Comparison of ENCODE assay signal across 9 mouse cellular contexts in genomic region chr15:98808651-98809134, GRCm38 (mm10). TPM values are rescaled to one million over a fixed set of nuclear protein-coding genes. Genes with fewer than 3 reads are reported as not detected.
DNase-seq lines count a peak whose midpoint lies in the region; ATAC-seq and TF ChIP-seq lines count a peak whose summit lies in the region.
"Had no signal": no experiment of that assay in that cellular context is flagged by ENCODE, and none has a peak within 500 bp of the region (broad histone marks: within the 10 kb centered on the region; RNA-seq: fewer than 3 reads in every experiment).

No protein-coding gene starts in this region.

- intact Hi-C loops in left cerebral cortex, postnatal 14 days (cut with DNase I): loop anchor here (5.0 kb wide), 1 partner anchor 119 kb away; no protein-coding TSS in a partner anchor

- H3K27me3 ChIP-seq in lung, postnatal 0 days (replicated peaks; ENCODE audit: insufficient read depth, low read length): peaks cover 60% of the 10 kb centered on the region

- no peak overlapping the region for H3K27ac ChIP-seq in lung, postnatal 0 days (ENCODE audit: low read length)

- WGBS in lung, postnatal 0 days: 13% methylated on average over 6 of the region's 6 CpGs

- peak overlapping the region; percentile 60 for H3K4me2 ChIP-seq in lung, postnatal 0 days (replicated peaks; ENCODE audit: low read depth, low read length)

- no peak for ATAC-seq in lung, postnatal 0 days

- H3K9me3 ChIP-seq in lung, postnatal 0 days (ENCODE audit: low read length): no peaks in the 10 kb centered on the region

- no peak for DNase-seq in lung, postnatal 0 days (ENCODE audit: low spot score)
- DNase-seq in lung, postnatal 10 days: no peak
- peak; percentile 76 to 84 for DNase-seq in frontal cortex, postnatal 14 days (ENCODE audit: low spot score in 2 of 2)
- DNase-seq in left cerebral cortex, postnatal 14 days (ENCODE audit: low spot score in 2 of 2): peak; percentile 87 to 95
- peak; percentile 96 for DNase-seq in telencephalon, adult 2 months (ENCODE audit: low read depth, low spot score)
- no peak for DNase-seq in adipocyte (ENCODE audit: low spot score)
- DNase-seq in spleen, postnatal 14 days (ENCODE audit: low spot score in 2 of 2): no peak

- no peak for TF ChIP-seq CTCF in lung, postnatal 0 days (IDR thresholded peaks at IDR 0.05)

- peak overlapping the region; percentile 35; the same call in 1 of the 2 replicates for H3K4me3 ChIP-seq in lung, postnatal 0 days (ENCODE audit: low read depth, low read length)

- no peak for TF ChIP-seq EP300 in lung, postnatal 0 days (IDR thresholded peaks at IDR 0.05)

- H3K4me1 ChIP-seq in lung, postnatal 0 days (ENCODE audit: insufficient read depth, low read depth, low read length): peaks cover 21% of the 10 kb centered on the region; the same call in 1 of the 2 replicates

- peaks cover 14% of the 10 kb centered on the region for H3K36me3 ChIP-seq in lung, postnatal 0 days (ENCODE audit: insufficient read depth, low read length)

- H3K9ac ChIP-seq in lung, postnatal 0 days (replicated peaks; ENCODE audit: low read depth): no peak overlapping the region

RNA-seq across cellular contexts. Expression of gene Ddn, which starts 0.6 kb away (rescaled TPM):
- polyA plus RNA-seq in lung, postnatal 0 days (2015; fragmentation: Nextera tagmentation; extraction: Ambion mirVana): 0.04 TPM in 2 replicates
- total RNA-seq in left cerebral cortex, postnatal 14 days (2021): 100 to 1,000 TPM; 421 to 445 TPM
- polyA plus RNA-seq: intestine, embryonic 14.5 days; small intestine, adult 2 months had no signal

RNA-seq across cellular contexts. Expression of gene Wnt1, which starts 19.0 kb away (rescaled TPM):
- not detected in 2 replicates for polyA plus RNA-seq in lung, postnatal 0 days (2015; fragmentation: Nextera tagmentation; extraction: Ambion mirVana)
- total RNA-seq in left cerebral cortex, postnatal 14 days (2021): not detected
- polyA plus RNA-seq: intestine, embryonic 14.5 days; small intestine, adult 2 months had no signal

RNA-seq across cellular contexts. Expression of gene Prkag1, which starts 22.6 kb away (rescaled TPM):
- polyA plus RNA-seq in lung, postnatal 0 days (2015; fragmentation: Nextera tagmentation; extraction: Ambion mirVana): 72.2 and 76.7 TPM in 2 replicates
- 10 to 100 TPM; 41.5 to 45.4 TPM for total RNA-seq in left cerebral cortex, postnatal 14 days (2021)

RNA-seq across cellular contexts. Expression of gene Wnt10b, which starts 30.7 kb away (rescaled TPM):
- 0.13 and 0.14 TPM in 2 replicates for polyA plus RNA-seq in lung, postnatal 0 days (2015; fragmentation: Nextera tagmentation; extraction: Ambion mirVana)
- total RNA-seq in left cerebral cortex, postnatal 14 days (2021): under 1 TPM; 0.55 to 0.75 TPM

RNA-seq across cellular contexts. Expression of gene Arf3, which starts 45.7 kb away (rescaled TPM):
- polyA plus RNA-seq in lung, postnatal 0 days (2015; fragmentation: Nextera tagmentation; extraction: Ambion mirVana): 47.1 and 56.0 TPM in 2 replicates
- total RNA-seq in left cerebral cortex, postnatal 14 days (2021): 100 to 1,000 TPM; 729 to 796 TPM

Comparison
In these comparisons a context has a peak if more than half of its experiments do, and no peak if none do; other contexts are left out.
1. DNase-seq: peak in frontal cortex, postnatal 14 days (2 of 2), left cerebral cortex, postnatal 14 days (2 of 2) and telencephalon, adult 2 months (single experiment); none in lung, postnatal 0 days (single experiment), lung, postnatal 10 days (single experiment), adipocyte (single experiment) and spleen, postnatal 14 days (0 of 2).